Mouse (Mus musculus): ENCODE measurements around the gene Gpr135.
"Not testable (repeated sequence)": the region's sequence is repeated elsewhere in the genome, so short reads cannot be mapped to it uniquely, and the experiment has no call there.

Gpr135 gene

DNA sequence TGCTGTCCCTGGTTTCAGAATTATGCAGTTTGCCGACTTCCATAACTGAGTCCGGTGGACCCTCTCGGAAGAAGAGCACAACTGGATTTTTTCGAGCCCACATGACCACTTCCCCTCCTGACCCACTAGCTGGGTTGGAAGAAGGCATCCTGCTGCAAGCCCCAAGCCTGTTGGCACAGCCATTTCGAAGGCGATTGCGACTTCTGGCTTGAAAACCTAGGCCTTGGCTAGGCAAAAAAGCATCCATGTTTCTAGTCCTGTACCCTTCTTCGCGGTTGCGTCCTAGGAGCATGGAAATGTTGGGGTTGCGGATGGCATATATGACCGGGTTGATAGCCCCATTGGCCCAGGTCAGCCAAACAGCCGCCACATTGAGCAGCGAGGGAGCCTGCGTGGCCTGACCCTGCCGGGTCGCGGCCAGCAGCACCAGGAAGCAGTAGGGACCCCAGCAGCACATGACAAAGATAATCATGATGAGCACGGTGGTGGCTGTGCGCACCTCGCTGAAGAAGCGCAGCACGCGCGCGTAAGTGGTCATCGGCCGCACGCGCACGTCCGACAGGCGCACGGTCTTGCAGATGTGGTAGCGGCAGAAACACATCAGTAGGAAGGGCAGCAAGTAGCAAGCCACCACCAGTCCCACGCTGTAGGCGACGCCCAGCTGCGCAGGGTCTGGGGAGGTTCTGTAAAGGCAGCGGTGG lies 1.1 kb downstream of the Gpr135 start:
- Histone ChIP-seq H3K4me1 (replicated peaks; ENCODE audit: low read depth, low read length) (peaks cover 10% of the 10 kb centered on the region), H3K4me3 (replicated peaks; ENCODE audit: low read length) (peak overlapping the region; percentile 94), H3K9me3 (ENCODE audit: low read length) (peaks cover 3% of the 10 kb centered on the region; the same call in 1 of the 2 replicates), H3K27me3 (ENCODE audit: insufficient read depth, low read length) (peaks cover 32% of the 10 kb centered on the region), H3K36me3 (ENCODE audit: insufficient read depth, low read length) (no peaks in the 10 kb centered on the region)
- TF ChIP-seq NANOG (IDR thresholded peaks at IDR 0.05; ENCODE audit: borderline replicate concordance, low read length) = no peak
- no peak for TF ChIP-seq CTCF (conservative IDR thresholded peaks at IDR 0.05; ENCODE audit: low read length)
- no peak for TF ChIP-seq POU5F1 (IDR thresholded peaks at IDR 0.05; ENCODE audit: borderline replicate concordance, low read length)

DNA sequence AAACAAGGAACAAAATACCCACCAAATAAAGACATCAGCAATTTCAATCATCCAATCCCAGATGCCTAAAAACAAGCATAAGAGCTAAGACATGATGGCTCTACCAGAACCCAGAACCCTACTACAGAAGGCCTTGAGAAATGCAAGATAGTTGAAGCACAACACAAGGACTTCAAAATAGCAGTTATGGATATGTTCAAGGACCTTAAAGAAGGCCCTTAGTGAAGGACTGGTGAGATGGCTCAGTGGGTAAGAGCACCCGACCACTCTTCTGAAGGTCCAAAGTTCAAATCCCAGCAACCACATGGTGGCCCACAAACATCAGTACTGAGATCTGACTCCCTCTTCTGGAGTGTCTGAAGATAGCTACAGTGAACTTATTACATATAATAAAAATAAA lies 13.1 kb downstream of the Gpr135 start:
- Histone ChIP-seq H3K27me3 (ENCODE audit: insufficient read depth, low read length) (no peaks in the 10 kb centered on the region), H3K4me3 (replicated peaks; ENCODE audit: low read length) (no peak overlapping the region), H3K36me3 (ENCODE audit: insufficient read depth, low read length) (no peaks in the 10 kb centered on the region), H3K4me1 (replicated peaks; ENCODE audit: low read depth, low read length) (peaks cover 10% of the 10 kb centered on the region), H3K9me3 (ENCODE audit: low read length) (peaks cover under 1% of the 10 kb centered on the region)
- TF ChIP-seq NANOG (IDR thresholded peaks at IDR 0.05; ENCODE audit: borderline replicate concordance, low read length) = no peak
- no peak for TF ChIP-seq CTCF (conservative IDR thresholded peaks at IDR 0.05; ENCODE audit: low read length)
- no peak for TF ChIP-seq POU5F1 (IDR thresholded peaks at IDR 0.05; ENCODE audit: borderline replicate concordance, low read length)

DNA sequence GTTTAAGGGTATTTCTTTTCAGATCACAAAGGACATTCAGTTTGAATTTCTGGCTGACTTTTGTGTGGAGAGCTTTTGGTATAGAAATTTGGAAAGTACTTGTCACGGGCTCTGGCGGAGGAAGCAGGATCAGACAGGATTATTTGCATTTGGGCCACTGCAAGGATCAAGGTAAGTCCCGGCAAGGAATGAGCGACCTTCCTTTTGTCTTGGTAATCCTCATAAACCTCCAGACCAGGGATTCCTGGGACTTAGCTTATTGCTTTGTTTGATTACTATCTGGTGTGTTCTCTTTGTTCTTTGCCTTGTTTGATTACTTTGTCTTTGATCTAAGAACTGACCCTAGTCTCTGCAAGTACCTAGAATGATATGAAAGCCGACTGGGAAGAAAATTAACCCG lies 17.1 kb downstream of the Gpr135 start:
- Histone ChIP-seq H3K36me3 (ENCODE audit: insufficient read depth, low read length) (no peaks in the 10 kb centered on the region), H3K27me3 (ENCODE audit: insufficient read depth, low read length) (no peaks in the 10 kb centered on the region), H3K4me1 (replicated peaks; ENCODE audit: low read depth, low read length) (peaks cover 16% of the 10 kb centered on the region), H3K4me3 (replicated peaks; ENCODE audit: low read length) (no peak overlapping the region), H3K9me3 (ENCODE audit: low read length) (peaks cover 36% of the 10 kb centered on the region)
- no peak for TF ChIP-seq NANOG (IDR thresholded peaks at IDR 0.05; ENCODE audit: borderline replicate concordance, low read length)
- no peak for TF ChIP-seq POU5F1 (IDR thresholded peaks at IDR 0.05; ENCODE audit: borderline replicate concordance, low read length)
- no peak for TF ChIP-seq CTCF (conservative IDR thresholded peaks at IDR 0.05; ENCODE audit: low read length)

DNA sequence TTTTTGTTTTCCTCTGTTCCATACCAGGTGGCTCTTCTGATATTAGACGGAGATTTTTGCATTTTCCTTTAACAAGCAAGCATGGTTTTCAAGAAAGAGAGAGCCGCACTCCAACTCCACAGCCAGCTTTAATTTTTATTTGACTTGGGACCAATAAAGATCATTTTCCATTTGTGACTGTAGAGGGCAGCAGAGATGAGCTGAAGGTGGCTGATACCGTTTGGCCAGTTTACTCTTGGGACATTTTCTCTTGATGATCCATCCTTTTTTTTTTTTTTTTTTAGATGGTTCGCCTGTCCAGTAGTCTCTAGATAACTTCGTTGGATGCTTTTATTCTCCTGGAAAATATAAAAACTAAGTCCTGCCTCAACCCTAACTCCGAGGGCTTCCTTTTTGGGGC lies 17.6 kb downstream of the Gpr135 start:
- Histone ChIP-seq H3K36me3 (ENCODE audit: insufficient read depth, low read length) (no peaks in the 10 kb centered on the region), H3K27me3 (ENCODE audit: insufficient read depth, low read length) (no peaks in the 10 kb centered on the region), H3K4me3 (replicated peaks; ENCODE audit: low read length) (no peak overlapping the region), H3K9me3 (ENCODE audit: low read length) (peaks cover 40% of the 10 kb centered on the region), H3K4me1 (replicated peaks; ENCODE audit: low read depth, low read length) (peaks cover 16% of the 10 kb centered on the region)
- TF ChIP-seq NANOG (IDR thresholded peaks at IDR 0.05; ENCODE audit: borderline replicate concordance, low read length) (no peak), CTCF (conservative IDR thresholded peaks at IDR 0.05; ENCODE audit: low read length) (peak; percentile 43)

DNA sequence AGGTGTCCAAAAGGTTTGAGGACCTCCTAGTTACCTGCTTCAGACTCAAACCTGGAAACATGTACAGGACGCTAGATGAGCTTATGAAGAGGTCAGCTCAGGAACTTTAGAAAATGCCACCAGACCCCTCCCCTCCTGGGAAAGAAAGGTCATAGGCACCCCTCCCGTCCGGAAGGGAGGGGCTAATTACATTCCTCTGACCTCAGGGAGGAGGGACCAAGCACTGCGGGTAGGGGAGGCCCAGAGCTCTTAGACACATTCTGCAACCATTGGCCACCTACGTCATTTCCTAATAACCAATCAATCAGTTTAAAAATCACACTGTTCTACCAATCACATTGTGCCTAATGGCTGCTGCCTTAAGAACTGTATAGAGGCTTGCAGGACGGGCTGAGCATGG lies 18.4 kb downstream of the Gpr135 start:
- Histone ChIP-seq H3K9me3 (ENCODE audit: low read length) (peaks cover 40% of the 10 kb centered on the region), H3K27me3 (ENCODE audit: insufficient read depth, low read length) (no peaks in the 10 kb centered on the region), H3K4me3 (replicated peaks; ENCODE audit: low read length) (no peak overlapping the region), H3K4me1 (replicated peaks; ENCODE audit: low read depth, low read length) (peaks cover 16% of the 10 kb centered on the region), H3K36me3 (ENCODE audit: insufficient read depth, low read length) (no peaks in the 10 kb centered on the region)
- TF ChIP-seq CTCF (conservative IDR thresholded peaks at IDR 0.05; ENCODE audit: low read length) (no peak), POU5F1 (IDR thresholded peaks at IDR 0.05; ENCODE audit: borderline replicate concordance, low read length) (no peak), NANOG (IDR thresholded peaks at IDR 0.05; ENCODE audit: borderline replicate concordance, low read length) (no peak)

DNA sequence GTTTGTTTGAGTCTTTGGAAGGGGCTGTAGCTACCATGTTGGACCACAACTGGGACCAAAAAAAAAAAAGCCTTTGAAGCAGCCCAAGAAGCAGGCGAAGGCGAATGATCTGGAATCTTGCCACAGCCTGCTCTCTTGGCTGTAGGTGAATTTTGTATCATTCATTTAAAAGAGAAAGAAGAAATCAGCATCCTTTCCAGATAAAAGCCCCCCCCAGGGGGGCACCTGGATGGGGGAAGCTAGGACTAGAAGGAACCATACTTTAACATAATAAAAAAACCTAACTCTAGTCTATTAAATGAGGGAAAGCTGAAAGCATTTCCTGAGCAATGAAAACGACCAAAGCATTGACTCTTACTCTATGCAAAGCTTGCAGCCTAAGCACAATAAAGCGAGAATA lies 20.1 kb downstream of the Gpr135 start:
- no peaks in the 10 kb centered on the region for H3K27me3 ChIP-seq (ENCODE audit: insufficient read depth, low read length)
- H3K4me3 ChIP-seq (replicated peaks; ENCODE audit: low read length) = no peak overlapping the region
- peaks cover 40% of the 10 kb centered on the region for H3K9me3 ChIP-seq (ENCODE audit: low read length)
- no peaks in the 10 kb centered on the region for H3K36me3 ChIP-seq (ENCODE audit: insufficient read depth, low read length)
- TF ChIP-seq POU5F1 (IDR thresholded peaks at IDR 0.05; ENCODE audit: borderline replicate concordance, low read length) (no peak), CTCF (conservative IDR thresholded peaks at IDR 0.05; ENCODE audit: low read length) (no peak), NANOG (IDR thresholded peaks at IDR 0.05; ENCODE audit: borderline replicate concordance, low read length) (no peak)
- H3K4me1 ChIP-seq (replicated peaks; ENCODE audit: low read depth, low read length) = peaks cover 13% of the 10 kb centered on the region

DNA sequence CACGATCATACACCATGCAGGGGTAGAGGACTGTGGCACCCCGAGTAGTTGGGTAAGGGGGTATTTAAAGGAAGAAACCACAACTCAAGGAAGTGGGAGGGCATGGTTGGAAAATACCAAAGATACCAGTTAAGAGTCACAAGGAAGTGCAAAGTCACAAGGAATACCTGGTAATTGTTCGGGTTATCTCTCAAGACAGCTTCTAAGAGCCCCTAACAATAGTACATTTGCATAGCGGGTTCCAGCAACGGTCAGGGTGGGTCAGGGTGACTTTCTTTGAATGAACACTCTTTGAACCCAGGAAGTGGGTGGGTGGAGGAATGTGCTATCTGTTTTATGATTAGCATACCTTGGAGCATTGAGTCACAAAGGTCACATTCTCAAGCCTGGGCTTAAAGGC lies 20.8 kb downstream of the Gpr135 start:
- not testable (repeated sequence) for H3K4me3 ChIP-seq (replicated peaks; ENCODE audit: low read length); H3K36me3 ChIP-seq (ENCODE audit: insufficient read depth, low read length); H3K27me3 ChIP-seq (ENCODE audit: insufficient read depth, low read length)
- Histone ChIP-seq H3K4me1 (replicated peaks; ENCODE audit: low read depth, low read length) (peaks cover 13% of the 10 kb centered on the region), H3K9me3 (ENCODE audit: low read length) (peaks cover 40% of the 10 kb centered on the region)

DNA sequence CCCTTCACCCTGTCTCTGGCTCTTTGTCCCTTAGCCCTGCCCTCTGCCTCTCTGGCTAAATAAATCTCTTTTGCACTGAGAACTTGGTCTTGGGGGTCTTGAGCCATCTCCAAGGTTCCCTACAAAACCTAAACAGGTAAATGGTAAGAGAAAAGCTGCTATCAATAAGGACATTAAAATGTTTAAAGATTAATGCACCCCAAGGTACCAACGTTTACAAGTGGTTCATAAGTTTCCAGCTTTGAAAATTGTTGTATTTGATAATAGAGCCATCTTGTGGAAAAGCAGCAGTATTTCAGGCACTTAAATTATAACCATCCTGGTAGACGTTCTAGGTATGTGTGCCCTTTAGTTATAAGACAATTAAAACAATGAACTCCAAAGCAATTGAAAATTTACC lies 23.4 kb downstream of the Gpr135 start:
- no peaks in the 10 kb centered on the region for H3K27me3 ChIP-seq (ENCODE audit: insufficient read depth, low read length)
- peak; percentile 24 for TF ChIP-seq CTCF (conservative IDR thresholded peaks at IDR 0.05; ENCODE audit: low read length)
- no peak for TF ChIP-seq POU5F1 (IDR thresholded peaks at IDR 0.05; ENCODE audit: borderline replicate concordance, low read length)

DNA sequence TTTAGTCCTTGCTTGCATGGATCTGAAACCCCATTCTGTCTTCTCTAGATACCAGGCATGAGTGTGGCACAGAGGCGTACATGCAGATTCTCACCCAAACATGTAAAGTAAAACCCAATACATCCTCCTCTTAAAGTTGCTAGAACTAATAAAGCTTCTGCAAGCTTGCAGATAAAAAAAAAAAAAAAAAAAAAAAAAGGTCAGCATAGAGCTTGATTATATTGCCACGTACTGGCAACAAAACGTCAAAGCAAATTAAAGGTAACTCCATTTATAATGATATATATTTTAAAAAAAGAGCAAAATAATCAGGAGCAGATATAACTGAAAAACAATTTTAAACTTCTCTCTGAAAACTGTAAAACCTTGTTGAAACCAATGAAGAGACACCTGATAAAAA lies 29.7 kb downstream of the Gpr135 start:
- Histone ChIP-seq H3K36me3 (ENCODE audit: insufficient read depth, low read length) (no peaks in the 10 kb centered on the region), H3K4me1 (replicated peaks; ENCODE audit: low read depth, low read length) (no peaks in the 10 kb centered on the region), H3K9me3 (ENCODE audit: low read length) (no peaks in the 10 kb centered on the region; the same call in 1 of the 2 replicates), H3K4me3 (replicated peaks; ENCODE audit: low read length) (no peak overlapping the region), H3K27me3 (ENCODE audit: insufficient read depth, low read length) (no peaks in the 10 kb centered on the region)
- no peak for TF ChIP-seq CTCF (conservative IDR thresholded peaks at IDR 0.05; ENCODE audit: low read length)
- TF ChIP-seq POU5F1 (IDR thresholded peaks at IDR 0.05; ENCODE audit: borderline replicate concordance, low read length) = no peak
- no peak for TF ChIP-seq NANOG (IDR thresholded peaks at IDR 0.05; ENCODE audit: borderline replicate concordance, low read length)

More for the DNA sequence above, 23.4 kb downstream of the Gpr135 start:
- Histone ChIP-seq H3K4me1 (replicated peaks; ENCODE audit: low read depth, low read length) (peaks cover 4% of the 10 kb centered on the region), H3K9me3 (ENCODE audit: low read length) (peaks cover 36% of the 10 kb centered on the region), H3K36me3 (ENCODE audit: insufficient read depth, low read length) (no peaks in the 10 kb centered on the region), H3K4me3 (replicated peaks; ENCODE audit: low read length) (no peak overlapping the region)
